Comparison of ENCODE assay signal across 8 mouse cellular contexts in the genomic region with DNA sequence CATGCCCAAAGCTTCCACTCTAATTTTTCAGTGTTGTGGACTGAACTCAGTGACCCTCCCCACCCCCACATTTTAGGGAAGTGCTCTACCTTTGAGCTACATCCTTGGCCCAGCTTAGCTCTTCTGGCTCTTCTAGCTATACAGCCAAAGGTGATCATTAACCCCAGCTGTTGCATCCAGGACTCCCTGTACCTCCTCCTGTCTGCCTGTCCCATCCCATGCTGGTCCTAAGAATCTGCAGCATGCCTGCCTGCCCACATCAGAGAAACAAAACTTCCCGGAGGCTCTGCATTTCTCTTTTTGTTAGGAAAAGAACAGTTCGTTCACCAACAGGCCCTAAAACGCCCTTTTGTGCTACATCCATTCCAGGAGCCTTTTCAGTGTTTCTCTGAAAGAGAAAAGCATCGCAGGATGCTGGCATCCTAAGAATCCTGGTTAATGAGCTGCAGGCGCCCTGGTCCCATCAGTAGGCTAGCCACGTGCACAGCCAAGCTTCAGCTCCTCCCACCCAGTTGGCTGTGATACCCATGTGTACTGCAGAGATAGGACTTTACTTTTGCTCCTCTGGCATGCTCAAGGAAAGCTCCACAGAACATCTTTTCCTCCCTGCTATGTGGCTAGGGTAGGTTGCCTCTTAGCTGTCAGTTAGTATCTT. TPM values are rescaled to one million over a fixed set of nuclear protein-coding genes. Genes with fewer than 3 reads are reported as not detected.
DNase-seq lines count a peak whose midpoint lies in the region; ATAC-seq lines count a peak whose summit lies in the region.

No protein-coding gene starts in this region.

- H3K9ac ChIP-seq in embryonic facial prominence, embryonic 11.5 days (replicated peaks; ENCODE audit: low read length), result peak overlapping the region; percentile 41; the same call in 1 of the 2 replicates
- H3K9ac ChIP-seq in hindbrain, embryonic 16.5 days (ENCODE audit: low read depth, low read length), result peak overlapping the region; percentile 47

- no peaks in the 10 kb centered on the region for H3K9me3 ChIP-seq in embryonic facial prominence, embryonic 11.5 days (replicated peaks; ENCODE audit: control insufficient read depth, low read length)
- no peaks in the 10 kb centered on the region for H3K9me3 ChIP-seq in hindbrain, embryonic 16.5 days (ENCODE audit: control insufficient read depth, low read length)

- DNase-seq in NIH3T3 (ENCODE audit: low read depth), result peak; percentile 50
- DNase-seq in embryonic facial prominence, embryonic 11.5 days (ENCODE audit: low spot score), result peak; percentile 76
- peak; percentile 68 to 81 for DNase-seq in left cerebral cortex, postnatal 14 days (ENCODE audit: low spot score in 2 of 2)
- peak; percentile 52 for DNase-seq in neural tube, embryonic 10.5 days (ENCODE audit: extremely low spot score, low spot score)
- no peak for DNase-seq in thymus, postnatal 14 days
- no peak for DNase-seq in testis, postnatal 14 days (ENCODE audit: low spot score)
- DNase-seq in spleen, postnatal 14 days (ENCODE audit: low spot score in 2 of 2), result no peak

- no peaks in the 10 kb centered on the region for H3K27me3 ChIP-seq in embryonic facial prominence, embryonic 11.5 days (ENCODE audit: control insufficient read depth, insufficient read depth, low read length)
- no peaks in the 10 kb centered on the region for H3K27me3 ChIP-seq in hindbrain, embryonic 16.5 days (replicated peaks; ENCODE audit: control insufficient read depth, insufficient read depth, low read length)

- WGBS in embryonic facial prominence, embryonic 11.5 days, result 4% methylated on average over 6 of the region's 6 CpGs
- WGBS in hindbrain, embryonic 16.5 days, result 2% methylated on average over 6 of the region's 6 CpGs

- H3K4me3 ChIP-seq in embryonic facial prominence, embryonic 11.5 days (ENCODE audit: low read depth, low read length), result no peak overlapping the region
- no peak overlapping the region for H3K4me3 ChIP-seq in hindbrain, embryonic 16.5 days (ENCODE audit: low read length)

- intact Hi-C loops in left cerebral cortex, postnatal 14 days (cut with DNase I), result no loop called here

- no peaks in the 10 kb centered on the region for H3K36me3 ChIP-seq in embryonic facial prominence, embryonic 11.5 days (replicated peaks; ENCODE audit: control insufficient read depth, insufficient read depth, low read depth, low read length)
- H3K36me3 ChIP-seq in hindbrain, embryonic 16.5 days (ENCODE audit: control insufficient read depth, insufficient read depth, low read length), result no peaks in the 10 kb centered on the region

- ATAC-seq in embryonic facial prominence, embryonic 11.5 days (replicated peaks; ENCODE audit: insufficient number of reproducible peaks, low FRiP score, low TSS enrichment, low read depth), result peak; percentile 78; the same call in 1 of the 2 replicates
- ATAC-seq in hindbrain, embryonic 16.5 days, result peak; percentile 95

- no peaks in the 10 kb centered on the region for H3K4me1 ChIP-seq in embryonic facial prominence, embryonic 11.5 days (ENCODE audit: control insufficient read depth, insufficient read depth, low read length)
- peaks cover 8% of the 10 kb centered on the region for H3K4me1 ChIP-seq in hindbrain, embryonic 16.5 days (ENCODE audit: control insufficient read depth, insufficient read depth, low read depth, low read length)

- H3K4me2 ChIP-seq in embryonic facial prominence, embryonic 11.5 days (ENCODE audit: low read depth, low read length), result no peak overlapping the region
- 0 out of 2 replicates have a peak overlapping the region, but pooled peaks have one; percentile 12 for H3K4me2 ChIP-seq in hindbrain, embryonic 16.5 days (ENCODE audit: low read length)

- no peak overlapping the region; the same call in 1 of the 2 replicates for H3K27ac ChIP-seq in embryonic facial prominence, embryonic 11.5 days (replicated peaks; ENCODE audit: low read depth, low read length)
- peak overlapping the region; percentile 78 for H3K27ac ChIP-seq in hindbrain, embryonic 16.5 days (ENCODE audit: low read depth, low read length)

RNA-seq across cellular contexts. Expression of gene Mt4, which starts 18.1 kb away (rescaled TPM):
- not detected in 2 replicates for polyA plus RNA-seq in embryonic facial prominence, embryonic 11.5 days (2014; fragmentation: Nextera tagmentation; extraction: Ambion mirVana)
- polyA plus RNA-seq in hindbrain, embryonic 16.5 days (2015; fragmentation: Nextera tagmentation; extraction: Ambion mirVana), result not detected in 2 replicates
- total RNA-seq in left cerebral cortex, postnatal 14 days (2021), result not detected

RNA-seq across cellular contexts. Expression of gene Bbs2, which starts 20.2 kb away (rescaled TPM):
- 21.0 and 22.5 TPM in 2 replicates for polyA plus RNA-seq in embryonic facial prominence, embryonic 11.5 days (2014; fragmentation: Nextera tagmentation; extraction: Ambion mirVana)
- 18.0 and 22.0 TPM in 2 replicates for polyA plus RNA-seq in hindbrain, embryonic 16.5 days (2015; fragmentation: Nextera tagmentation; extraction: Ambion mirVana)
- 10 to 100 TPM; 20.1 to 20.3 TPM for total RNA-seq in left cerebral cortex, postnatal 14 days (2021)

RNA-seq across cellular contexts. Expression of gene Mt3, which starts 33.5 kb away (rescaled TPM):
- polyA plus RNA-seq in embryonic facial prominence, embryonic 11.5 days (2014; fragmentation: Nextera tagmentation; extraction: Ambion mirVana), result 5.9 and 7.0 TPM in 2 replicates
- polyA plus RNA-seq in hindbrain, embryonic 16.5 days (2015; fragmentation: Nextera tagmentation; extraction: Ambion mirVana), result 242 and 317 TPM in 2 replicates
- total RNA-seq in left cerebral cortex, postnatal 14 days (2021), result 100 to 1,000 TPM; 740 to 758 TPM

RNA-seq across cellular contexts. Expression of gene Mt2, which starts 53.6 kb away (rescaled TPM):
- 32.1 and 33.5 TPM in 2 replicates for polyA plus RNA-seq in embryonic facial prominence, embryonic 11.5 days (2014; fragmentation: Nextera tagmentation; extraction: Ambion mirVana)
- polyA plus RNA-seq in hindbrain, embryonic 16.5 days (2015; fragmentation: Nextera tagmentation; extraction: Ambion mirVana), result 30.4 and 53.8 TPM in 2 replicates
- total RNA-seq in left cerebral cortex, postnatal 14 days (2021), result 100 to 1,000 TPM; 269 to 360 TPM

RNA-seq across cellular contexts. Expression of gene Mt1, which starts 60.0 kb away (rescaled TPM):
- polyA plus RNA-seq in embryonic facial prominence, embryonic 11.5 days (2014; fragmentation: Nextera tagmentation; extraction: Ambion mirVana), result 99.7 and 108 TPM in 2 replicates
- 126 and 210 TPM in 2 replicates for polyA plus RNA-seq in hindbrain, embryonic 16.5 days (2015; fragmentation: Nextera tagmentation; extraction: Ambion mirVana)
- 100 to 1,000 TPM; 333 to 369 TPM for total RNA-seq in left cerebral cortex, postnatal 14 days (2021)

Comparison
In these comparisons a context has a peak if more than half of its experiments do, and no peak if none do; other contexts are left out.
1. DNase-seq: peak in NIH3T3 (single experiment), embryonic facial prominence, embryonic 11.5 days (single experiment), left cerebral cortex, postnatal 14 days (2 of 2) and neural tube, embryonic 10.5 days (single experiment); none in thymus, postnatal 14 days (single experiment), testis, postnatal 14 days (single experiment) and spleen, postnatal 14 days (0 of 2).
2. RNA of gene Mt3, which starts 33.5 kb away (polyA plus RNA-seq): 242 to 317 TPM in hindbrain, embryonic 16.5 days; 5.9 to 7.0 TPM in embryonic facial prominence, embryonic 11.5 days; every median in the first group is over 10 times any median in the second.